Mouse (Mus musculus) naive thymus-derived CD4-positive, alpha-beta T cell, adult 2 months (primary cell): ENCODE results near the gene Lfng.

Experiments
- DNase-seq: peaks from one replicate; pipeline ENCODE4 v3.0.0-alpha.2; 2011; ENCODE audit warnings: low read depth

The Lfng gene

GRCm38 (mm10) chr5:140607001-140607835 is at the start of gene Lfng:
Lfng (plus strand) TSS chr5:140607320.
- peak; percentile 81 for DNase-seq

GRCm38 (mm10) chr5:140562601-140563000 is 44.5 kb upstream of the Lfng start:
- no peak for DNase-seq

- DNase-seq, result no peak
These were observed 42.2 kb upstream of the Lfng start, which contains the start of gene Grifin for GRCm38 (mm10) chr5:140564896-140565295. Grifin (minus strand) TSS chr5:140565071.

GRCm38 (mm10) chr5:140565451-140565850 is 41.7 kb upstream of the Lfng start:
- DNase-seq, result no peak

GRCm38 (mm10) chr5:140565856-140566255 is 41.3 kb upstream of the Lfng start:
- peak; percentile 66 for DNase-seq

- no peak for DNase-seq
These were observed 40.8 kb upstream of the Lfng start for GRCm38 (mm10) chr5:140566271-140566670.

GRCm38 (mm10) chr5:140567321-140567720 is 39.8 kb upstream of the Lfng start:
- peak; percentile 89 for DNase-seq

- DNase-seq, result no peak
These were observed 39.4 kb upstream of the Lfng start for GRCm38 (mm10) chr5:140567751-140568150.

- DNase-seq, result peak; percentile 88
These were observed 38.7 kb upstream of the Lfng start for GRCm38 (mm10) chr5:140568321-140568970.

GRCm38 (mm10) chr5:140569032-140569595 is 38.0 kb upstream of the Lfng start:
- no peak for DNase-seq

- peak; percentile 58 for DNase-seq
These were observed 36.8 kb upstream of the Lfng start for GRCm38 (mm10) chr5:140570223-140570870.

- DNase-seq, result no peak
These were observed 35.9 kb upstream of the Lfng start for GRCm38 (mm10) chr5:140571201-140571600.

- no peak for DNase-seq
These were observed 35.4 kb upstream of the Lfng start for GRCm38 (mm10) chr5:140571673-140572072.

GRCm38 (mm10) chr5:140572611-140573010 is 34.5 kb upstream of the Lfng start:
- no peak for DNase-seq

- DNase-seq, result peak; percentile 80
These were observed 31.7 kb upstream of the Lfng start for GRCm38 (mm10) chr5:140575381-140575866.

- DNase-seq, result no peak
These were observed 27.9 kb upstream of the Lfng start for GRCm38 (mm10) chr5:140579221-140579620.

GRCm38 (mm10) chr5:140579771-140580170 is 27.3 kb upstream of the Lfng start:
- no peak for DNase-seq

- no peak for DNase-seq
These were observed 25.6 kb upstream of the Lfng start for GRCm38 (mm10) chr5:140581569-140581968.

- no peak for DNase-seq
These were observed 24.0 kb upstream of the Lfng start for GRCm38 (mm10) chr5:140582995-140583731.

GRCm38 (mm10) chr5:140583732-140584368 is 23.3 kb upstream of the Lfng start:
- DNase-seq, result no peak
